Mouse (Mus musculus) erythroblast, adult 5-6 weeks (primary cell): ENCODE results near the gene Trim24. TPM values are rescaled to one million over a fixed set of nuclear protein-coding genes. Genes with fewer than 3 reads are reported as not detected.
A peak's percentile ranks its signal among the peaks of the same experiment; 100 is the strongest.
"Not testable (repeated sequence)": the region's sequence is repeated elsewhere in the genome, so short reads cannot be mapped to it uniquely, and the experiment has no call there.

Source experiments
- ATAC-seq: replicated peaks from 2 replicates; pipeline ENCODE4 v1.8.0; 2016; ENCODE audit warnings: moderate number of reproducible peaks, mild to moderate bottlenecking, moderate TSS enrichment, inconsistent platforms; ENCODE audit not compliant: poor library complexity, low FRiP score, severe bottlenecking
- total RNA-seq, 2 experiments: library from RNA; stranded (forward) in 1 of 2; stranded (reverse) in 1 of 2; fragments of 150-400 nt in 1 of 2; fragments of 200-764, 138-1000 nt in 1 of 2; gene quantifications; 2 replicates each; pipeline versions ENCODE4 v1.2.3 to v1.2.4; 2015 to 2017; ENCODE audit warnings: low replicate concordance in 2 of 2

Trim24 gene
- total RNA-seq (2015; ENCODE audit: low replicate concordance) (17.5 and 29.7 TPM in 2 replicates), total RNA-seq (2017; ENCODE audit: low replicate concordance) (22.0 and 23.4 TPM in 2 replicates)

DNA sequence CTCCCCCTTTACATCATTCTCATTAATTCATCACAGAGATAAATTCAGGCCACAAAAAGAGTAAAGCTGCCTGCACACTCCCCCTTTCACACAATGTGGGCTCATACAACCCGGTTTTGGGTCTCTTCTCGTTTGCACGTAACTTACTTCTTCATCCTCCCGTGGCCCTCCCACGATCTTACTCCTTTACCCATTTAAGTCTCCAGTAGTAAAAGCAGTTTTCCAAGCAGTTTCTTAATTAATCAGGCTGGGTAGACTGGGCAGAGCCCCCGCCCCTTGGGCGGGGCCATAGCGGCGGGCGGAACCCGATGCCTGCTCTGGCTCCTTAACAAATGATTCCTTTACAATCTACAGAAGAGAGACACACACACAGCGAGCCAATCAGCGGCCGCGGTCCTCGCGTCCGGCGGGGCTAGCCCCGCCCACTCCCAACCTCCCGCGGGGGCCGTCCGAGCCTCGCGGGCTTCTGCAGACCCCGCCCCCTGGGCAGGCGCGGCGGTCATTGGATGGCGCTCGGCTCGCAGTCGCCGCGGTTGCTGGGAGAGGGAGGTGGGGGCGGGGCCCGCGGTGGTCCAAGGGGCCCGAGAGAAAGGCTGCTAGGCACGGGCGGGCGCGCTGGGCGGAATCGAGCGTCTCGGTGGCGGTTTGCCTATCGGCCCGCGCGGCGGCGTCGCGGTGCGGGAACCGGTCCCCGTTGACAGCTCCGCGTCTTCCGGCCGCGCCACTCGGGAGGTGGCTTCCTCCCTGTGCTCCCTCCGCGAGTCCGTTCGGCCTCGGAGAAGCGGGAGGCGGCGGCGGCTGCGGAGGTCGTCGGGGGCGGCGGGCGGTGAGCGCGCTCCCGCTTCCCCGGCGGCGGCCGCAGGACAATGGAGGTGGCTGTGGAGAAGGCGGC is at the start of gene Trim24:
TSS of gene Trim24 (plus strand) at position 567 of the 892 bp plus-strand sequence.
- peak; percentile 97 for ATAC-seq

DNA sequence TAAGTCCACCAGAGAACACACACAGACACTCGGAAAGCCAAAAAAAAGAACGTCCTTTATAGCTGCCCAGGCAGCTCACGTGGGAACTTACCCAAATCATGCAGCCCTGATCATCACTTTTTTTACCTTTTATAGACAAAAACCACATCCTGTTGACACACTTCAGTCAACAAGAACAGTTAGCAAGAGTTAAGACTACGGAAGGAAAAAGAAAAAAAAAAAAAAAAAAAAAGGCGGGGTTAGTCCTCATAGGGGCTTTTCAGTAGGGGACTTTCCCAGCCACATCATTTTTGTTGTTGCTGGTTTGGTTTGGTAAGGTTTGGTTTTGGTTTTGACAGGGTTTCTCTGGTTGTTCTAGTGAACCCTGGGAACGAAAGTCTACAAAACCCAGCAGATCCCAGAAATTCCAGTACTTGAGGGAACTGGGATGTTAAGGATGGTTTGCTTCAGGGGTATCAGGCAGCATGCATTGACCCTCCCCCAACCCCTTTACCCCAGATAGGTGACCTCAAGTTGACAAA is 49.0 kb upstream of the Trim24 start:
- no peak for ATAC-seq

DNA sequence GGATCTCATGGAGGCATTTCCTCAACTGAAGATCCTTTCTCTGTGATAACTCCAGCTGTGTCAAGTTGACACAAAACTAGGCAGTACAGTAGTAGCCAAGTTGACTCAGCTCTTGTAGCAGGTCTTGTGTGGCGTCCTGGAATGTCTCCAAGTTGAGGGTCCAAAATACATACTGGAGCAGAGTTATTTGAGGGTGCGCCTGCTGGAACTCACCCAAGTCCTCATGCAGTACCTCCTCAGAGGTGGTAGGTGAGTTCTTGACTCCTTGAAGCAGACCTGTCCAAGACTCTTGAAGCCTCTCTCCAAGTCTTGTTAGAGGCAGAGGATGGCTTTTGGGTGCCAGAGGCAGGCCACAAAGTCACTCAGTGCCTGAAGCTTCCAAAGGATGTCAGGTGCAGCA is 48.2 kb upstream of the Trim24 start:
- ATAC-seq, result no peak

DNA sequence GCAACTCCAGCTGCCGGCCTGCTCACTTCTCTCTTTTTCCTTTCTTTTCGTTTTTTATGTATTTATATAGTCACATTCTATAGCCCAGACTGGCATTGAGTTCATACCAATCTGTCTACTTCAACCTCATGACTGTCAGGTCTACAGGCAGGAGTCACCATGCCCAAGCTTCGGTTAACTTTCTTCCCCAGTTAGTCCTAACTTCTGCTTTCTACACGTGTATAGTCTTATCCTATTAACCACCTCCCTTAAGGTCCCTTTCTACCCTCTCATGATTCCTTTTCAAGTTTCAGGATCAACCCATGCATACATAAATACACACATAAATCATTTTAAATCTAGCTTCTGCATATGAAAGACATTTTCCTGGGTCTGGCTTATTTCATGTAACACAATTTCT is 46.9 kb upstream of the Trim24 start:
- no peak for ATAC-seq

DNA sequence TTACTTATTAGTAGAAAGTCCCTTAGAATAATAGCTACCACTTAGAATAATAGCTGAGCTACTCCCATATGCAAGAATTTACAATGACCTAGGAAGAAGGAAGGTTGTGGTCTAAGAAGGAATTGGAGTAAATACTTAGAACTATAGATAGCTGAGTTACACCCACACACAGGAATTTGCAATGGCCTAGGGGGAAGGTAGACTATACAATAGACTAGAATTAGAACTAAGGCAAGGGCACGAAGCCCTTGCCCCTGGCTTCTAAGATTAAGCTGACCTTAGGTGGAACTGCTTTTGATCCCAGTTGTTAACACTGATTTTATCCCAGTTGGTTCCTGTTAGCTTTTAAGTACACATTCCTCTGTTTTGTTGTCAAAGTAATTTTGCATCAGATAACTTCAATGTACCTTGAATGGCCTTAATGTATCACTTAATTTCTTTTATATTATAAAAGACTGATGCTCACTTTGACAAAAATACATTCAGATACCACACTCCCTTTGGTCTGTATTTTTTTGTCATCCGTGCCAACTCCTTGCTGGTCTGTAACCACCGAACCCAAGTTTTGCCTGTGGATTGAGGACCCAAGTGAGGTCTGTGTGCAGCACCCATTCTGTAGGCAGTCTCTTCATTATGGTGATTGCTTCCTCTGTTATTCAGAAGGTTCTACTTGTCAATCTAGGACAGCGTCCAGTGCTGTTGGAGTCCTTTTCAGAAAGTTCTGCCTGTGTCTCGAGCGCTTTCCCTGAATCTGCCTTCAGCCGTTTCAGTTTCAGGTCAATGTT is 45.1 kb upstream of the Trim24 start:
- ATAC-seq, result not testable (repeated sequence)

DNA sequence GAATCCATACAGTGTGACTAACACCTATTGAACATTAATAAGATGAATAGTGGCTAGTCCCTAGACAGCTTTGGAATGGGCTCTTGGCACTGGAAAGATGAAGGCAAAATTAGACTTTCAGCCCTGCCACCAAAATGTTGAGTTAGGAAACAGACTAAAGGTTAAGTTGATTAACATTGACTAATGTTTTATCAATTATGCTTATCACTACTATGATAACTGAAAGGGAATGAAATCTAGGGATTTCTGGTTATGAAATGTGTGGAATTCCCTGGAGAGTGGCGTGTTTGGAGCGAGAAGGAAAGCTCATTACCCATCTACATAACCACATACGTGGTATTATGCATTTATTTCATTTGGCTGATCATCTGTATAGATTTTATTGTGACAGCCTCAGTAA is 41.7 kb upstream of the Trim24 start:
- ATAC-seq, result no peak

DNA sequence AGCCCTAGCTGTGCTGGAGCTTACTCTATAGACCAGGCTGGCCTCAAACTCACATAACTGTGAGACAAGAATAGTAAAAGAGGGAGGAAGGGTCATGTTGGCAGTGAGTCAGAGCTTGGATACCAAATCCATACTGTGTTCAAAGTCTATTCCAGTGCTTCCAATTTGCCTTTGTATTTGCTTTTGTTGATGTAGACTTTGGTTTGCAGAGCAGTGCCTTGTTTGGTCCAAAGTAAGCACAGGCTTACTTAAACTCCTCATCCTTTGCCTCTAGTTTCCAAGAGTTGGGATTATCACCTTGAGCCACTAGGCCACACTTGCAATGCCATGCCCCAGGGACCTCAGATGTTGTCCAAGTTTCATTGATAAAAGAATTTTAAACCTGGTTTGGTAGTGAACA is 41.0 kb upstream of the Trim24 start:
- no peak for ATAC-seq

DNA sequence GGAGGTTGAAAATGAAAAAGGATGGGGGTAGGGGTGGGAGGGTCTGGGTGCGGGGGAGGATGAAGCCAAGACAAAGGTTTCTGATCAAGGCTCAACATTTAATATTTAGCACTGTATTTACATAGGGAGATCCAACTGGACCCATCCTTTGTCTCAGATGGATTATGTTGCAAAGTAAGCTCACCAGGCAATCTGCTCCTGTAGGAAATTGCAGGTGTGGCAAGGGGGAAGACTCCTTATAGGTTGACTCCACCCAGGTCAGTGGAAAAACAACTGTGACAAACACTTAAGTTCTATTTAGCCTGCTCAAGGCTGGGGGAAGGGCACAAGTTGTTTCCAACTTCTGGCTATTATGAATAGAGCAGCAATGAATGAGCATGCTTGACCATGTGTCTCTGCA is 36.9 kb upstream of the Trim24 start:
- no peak for ATAC-seq

DNA sequence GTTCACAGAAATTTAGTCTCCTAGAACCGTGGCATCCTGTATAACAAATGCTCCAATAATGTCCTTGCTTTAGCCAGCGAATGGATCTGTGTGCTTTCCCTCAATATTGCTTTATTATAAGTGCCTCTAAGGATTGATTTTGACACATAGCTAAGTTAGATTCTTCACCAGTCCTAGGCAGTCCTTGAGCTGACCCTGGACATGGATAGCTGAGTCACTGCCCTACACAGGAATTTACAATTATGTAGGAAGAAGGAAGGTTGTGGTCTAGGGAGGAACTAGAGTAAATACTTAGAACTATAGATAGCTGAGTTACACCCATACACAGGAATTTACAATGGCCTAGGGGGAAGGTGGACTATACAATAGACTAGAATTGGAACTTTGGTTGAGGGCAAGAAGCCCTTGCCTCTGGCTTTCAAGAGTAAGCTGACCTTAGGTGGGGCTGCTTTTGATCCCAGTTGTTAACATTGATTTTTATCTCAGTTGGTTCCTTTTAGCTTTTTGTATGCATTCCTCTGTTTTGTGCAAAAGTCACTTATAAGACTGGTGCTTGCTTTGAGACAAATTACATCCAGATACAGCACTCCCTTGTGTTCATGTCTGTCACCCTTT is 33.6 kb upstream of the Trim24 start:
- ATAC-seq, result not testable (repeated sequence)

DNA sequence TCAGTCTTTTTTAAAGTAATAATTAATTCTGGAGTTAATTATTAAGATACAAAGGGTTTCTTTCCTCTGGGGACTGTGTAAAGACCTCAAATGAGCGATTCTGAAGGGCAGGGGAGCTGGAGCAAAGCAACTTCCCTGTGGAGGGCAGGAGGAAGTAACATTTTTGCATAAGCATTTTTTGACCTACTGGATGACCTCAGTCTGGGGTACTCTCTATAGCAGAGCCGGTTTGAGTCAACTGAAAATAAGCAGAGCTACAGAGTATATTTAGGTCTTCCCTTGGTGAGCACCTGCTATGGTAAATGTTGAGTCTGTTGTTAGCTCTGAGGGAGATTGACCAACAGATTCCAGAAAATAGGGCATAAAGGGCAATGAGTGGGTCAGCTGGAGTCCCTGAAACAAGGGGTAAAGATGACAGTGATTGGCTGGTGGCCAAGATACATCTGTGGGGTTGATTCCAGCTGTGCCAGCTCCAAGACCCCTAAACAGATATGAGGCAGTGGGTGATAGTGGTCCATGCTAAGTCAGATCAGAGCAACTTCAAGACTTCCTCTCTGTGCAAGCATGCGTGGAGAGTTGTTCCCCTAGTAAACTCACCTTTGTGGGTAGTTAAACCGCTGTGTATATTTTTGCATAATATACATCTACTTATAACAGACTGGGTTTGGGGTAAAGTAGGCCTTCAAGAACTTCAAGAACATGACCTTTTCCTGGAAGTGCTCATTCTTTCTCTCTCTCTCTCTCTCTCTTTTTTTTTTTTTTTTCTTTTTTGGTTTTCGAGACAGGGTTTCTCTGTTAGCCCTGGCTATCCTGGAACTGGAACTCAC is 27.6 kb upstream of the Trim24 start:
- ATAC-seq, result no peak

DNA sequence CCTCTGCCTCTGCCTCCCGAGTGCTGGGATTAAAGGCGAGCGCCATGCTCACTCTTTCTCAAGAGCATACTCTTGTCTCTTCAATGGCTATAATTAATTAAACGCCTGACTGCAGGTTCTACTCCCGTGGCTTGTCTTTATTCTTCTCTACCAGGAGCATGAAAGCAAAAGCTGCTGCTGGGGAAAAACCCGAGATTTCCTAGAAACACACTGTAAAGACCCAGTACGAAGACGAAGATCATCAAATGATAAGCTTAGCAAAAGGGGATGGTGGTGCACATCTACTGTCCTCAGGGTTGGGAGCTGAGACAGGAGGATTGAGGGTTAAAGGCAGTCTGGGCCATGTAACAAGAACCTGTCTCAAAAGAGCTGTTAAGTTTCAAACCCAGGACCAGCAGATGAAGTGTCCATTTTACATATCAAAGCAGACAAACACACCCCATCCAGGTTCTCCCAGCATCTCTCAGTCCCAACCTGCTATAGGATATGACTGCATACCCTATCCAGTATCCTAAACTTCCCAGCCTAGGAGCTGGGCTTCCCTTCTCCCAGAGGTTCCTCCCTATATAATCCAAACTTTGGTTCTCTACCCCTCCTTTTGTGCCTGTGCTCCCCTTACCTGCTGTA is 26.9 kb upstream of the Trim24 start:
- no peak for ATAC-seq

DNA sequence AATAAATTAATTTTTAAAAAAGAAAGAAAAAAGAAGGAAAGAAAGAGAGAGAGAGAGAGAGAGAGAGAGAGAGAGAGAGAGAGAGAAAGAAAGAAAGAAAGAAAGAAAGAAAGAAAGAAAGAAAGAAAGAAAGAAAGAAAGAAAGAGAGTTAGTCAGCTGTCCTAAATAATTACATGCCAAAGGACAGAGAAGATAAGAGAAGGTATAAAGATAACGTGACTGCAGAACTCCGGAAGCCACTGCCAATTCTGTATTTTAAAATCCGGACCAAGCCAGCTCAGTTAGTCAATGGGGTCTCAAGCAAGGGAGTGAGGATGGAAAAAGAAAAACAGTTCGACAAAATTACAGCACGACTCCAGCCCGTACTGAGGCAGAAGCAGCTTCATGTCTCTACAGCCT is 25.7 kb upstream of the Trim24 start:
- ATAC-seq, result not testable (repeated sequence)

DNA sequence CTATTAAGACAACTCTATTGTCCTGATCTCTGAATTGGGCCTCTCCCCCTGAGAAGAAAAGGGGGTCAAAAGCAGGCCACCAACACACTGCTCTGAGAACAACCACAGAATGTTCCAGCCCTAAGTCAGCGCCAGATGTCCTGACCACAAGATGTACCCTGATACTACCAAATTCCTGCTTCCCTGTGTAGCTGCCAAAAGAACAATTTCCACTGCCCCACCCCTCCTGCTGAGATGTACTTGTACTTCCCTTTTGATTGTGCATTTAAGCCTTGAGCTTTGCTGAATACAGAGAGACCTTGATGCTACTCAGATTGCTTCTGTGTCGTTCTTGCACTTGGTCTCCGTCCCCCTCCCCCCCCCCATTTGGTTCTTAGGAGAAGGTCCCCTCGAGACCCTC is 23.1 kb upstream of the Trim24 start:
- not testable (repeated sequence) for ATAC-seq

DNA sequence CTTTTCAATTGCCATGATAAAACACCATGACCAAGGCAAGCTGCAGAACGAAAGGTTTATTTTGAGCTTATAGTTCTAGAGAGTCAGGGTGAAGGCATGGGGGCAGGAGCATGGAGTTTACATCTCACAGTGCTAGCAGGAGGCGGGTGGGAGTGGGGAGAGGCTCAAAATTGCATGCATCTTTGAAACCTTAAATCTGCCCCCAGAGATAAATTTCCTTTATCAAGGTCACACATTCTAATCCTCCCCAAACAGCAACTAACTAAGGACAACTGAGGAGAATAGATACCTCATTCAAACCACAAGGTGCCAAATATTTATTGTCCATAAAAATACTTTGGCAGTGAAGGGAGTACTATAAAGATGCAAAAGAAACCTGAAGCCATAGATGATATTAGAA is 19.3 kb upstream of the Trim24 start:
- ATAC-seq, result peak; percentile 70

DNA sequence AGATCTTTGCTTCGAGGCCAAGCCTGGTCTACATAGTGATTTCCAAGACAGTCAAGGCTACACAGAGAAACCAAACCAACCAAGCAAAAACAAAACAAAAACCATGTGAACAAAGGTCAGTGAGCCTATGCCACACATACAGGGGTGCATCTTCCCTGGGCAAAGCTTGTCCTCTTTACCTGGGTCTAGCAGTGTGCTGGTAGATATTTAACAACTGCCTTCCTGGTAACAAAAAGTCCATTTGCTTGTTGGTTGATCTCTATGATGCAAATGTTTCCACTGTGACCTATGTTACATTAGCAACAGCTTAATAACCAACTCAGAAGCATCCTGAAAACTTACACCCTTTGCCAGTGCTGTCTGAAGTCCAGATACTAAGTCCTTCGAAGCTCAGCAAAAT is 17.3 kb upstream of the Trim24 start:
- no peak for ATAC-seq

DNA sequence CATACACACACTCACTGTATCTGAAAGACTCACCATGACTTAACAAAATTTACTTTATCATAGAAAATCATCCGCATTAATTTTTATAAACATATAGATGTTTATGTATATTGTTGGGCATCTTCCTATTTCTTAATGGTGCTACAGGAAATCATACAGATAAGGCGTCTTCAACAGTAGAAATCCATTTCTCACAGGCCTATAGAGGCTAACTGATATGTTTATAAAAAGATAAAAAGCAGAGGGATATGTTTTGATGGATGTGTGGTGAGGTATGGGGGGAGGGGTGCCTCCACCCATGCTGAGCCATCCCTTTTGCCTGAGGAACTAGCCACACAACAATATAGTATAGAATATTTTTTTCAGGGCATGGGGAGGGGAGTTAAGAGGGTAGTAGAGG is 15.2 kb upstream of the Trim24 start:
- ATAC-seq, result peak; percentile 57

DNA sequence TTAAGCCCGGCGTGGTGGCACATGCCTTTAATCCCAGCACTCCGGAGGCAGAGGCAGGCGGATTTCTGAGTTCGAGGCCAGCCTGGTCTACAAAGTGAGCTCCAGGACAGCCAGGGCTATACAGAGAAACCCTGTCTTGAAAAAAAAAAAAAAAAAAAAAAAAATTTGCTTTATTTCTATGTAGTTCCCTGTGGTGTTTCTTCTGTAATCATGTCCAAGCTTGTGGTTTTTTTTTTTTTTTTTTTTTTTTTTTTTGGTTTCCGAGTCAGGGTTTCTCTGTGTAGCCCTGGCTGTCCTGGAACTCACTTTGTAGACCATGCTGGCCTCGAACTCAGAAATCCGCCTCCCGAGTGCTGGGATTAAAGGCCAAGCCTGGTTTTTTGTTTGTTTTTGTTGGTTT is 14.3 kb upstream of the Trim24 start:
- not testable (repeated sequence) for ATAC-seq

DNA sequence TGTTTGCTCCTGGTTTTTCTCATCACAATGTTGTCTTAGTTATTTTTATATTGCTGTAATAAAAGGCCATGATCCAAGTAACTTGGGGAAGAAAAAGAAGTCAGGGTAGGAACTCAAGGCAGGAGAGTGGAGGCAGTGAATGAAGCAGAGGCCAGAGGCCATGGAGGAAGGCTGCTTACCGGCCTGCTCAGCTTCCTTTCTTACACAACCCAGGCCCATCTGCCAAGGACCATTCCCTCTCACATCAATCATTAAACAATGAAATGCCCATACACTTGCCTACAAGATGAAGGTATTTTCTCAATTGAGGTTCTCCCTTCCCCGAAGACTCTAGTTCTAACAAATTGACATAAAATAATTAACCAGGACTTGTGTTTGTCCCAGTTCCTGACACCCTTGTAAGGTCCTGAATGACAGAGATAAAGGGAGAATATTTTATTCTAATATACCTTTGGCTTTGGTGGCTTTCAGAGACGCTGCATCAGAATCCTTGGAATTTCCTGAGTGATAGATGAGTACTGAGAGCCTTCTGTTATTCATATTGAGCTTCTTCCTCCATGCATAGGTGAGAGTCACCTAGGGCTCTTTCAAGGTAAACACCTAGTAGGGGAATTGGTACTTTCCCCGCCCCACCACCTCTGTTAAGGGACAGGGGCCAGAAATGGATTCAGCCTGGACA is 13.3 kb upstream of the Trim24 start:
- no peak for ATAC-seq
